Mouse (Mus musculus) megakaryocyte, embryonic 14.5 days (primary cell): ENCODE results near the gene Slc5a3.

Experiments
- FLI1 ChIP-seq: IDR thresholded peaks from 2 replicates; pipeline ENCODE4 v1.6.1; 2012; ENCODE audit warnings: low read length, inconsistent platforms, mixed read lengths
- GATA1 ChIP-seq: IDR thresholded peaks from 3 replicates; pipeline ENCODE4 v1.6.1; 2012; ENCODE audit warnings: mixed read lengths, low read length, inconsistent platforms, borderline replicate concordance

- no peak for TF ChIP-seq GATA1
- TF ChIP-seq FLI1, result no peak
Measured at GRCm38 (mm10) chr16:92022494-92023283, 35.4 kb upstream of the Slc5a3 start.
